Mouse (Mus musculus): ENCODE measurements around the gene Pknox2. TPM values are rescaled to one million over a fixed set of nuclear protein-coding genes. Genes with fewer than 3 reads are reported as not detected.
A peak's percentile ranks its signal among the peaks of the same experiment; 100 is the strongest.

The Pknox2 gene
- total RNA-seq, 2 experiments from 2014 or later = 27.9 TPM

DNA sequence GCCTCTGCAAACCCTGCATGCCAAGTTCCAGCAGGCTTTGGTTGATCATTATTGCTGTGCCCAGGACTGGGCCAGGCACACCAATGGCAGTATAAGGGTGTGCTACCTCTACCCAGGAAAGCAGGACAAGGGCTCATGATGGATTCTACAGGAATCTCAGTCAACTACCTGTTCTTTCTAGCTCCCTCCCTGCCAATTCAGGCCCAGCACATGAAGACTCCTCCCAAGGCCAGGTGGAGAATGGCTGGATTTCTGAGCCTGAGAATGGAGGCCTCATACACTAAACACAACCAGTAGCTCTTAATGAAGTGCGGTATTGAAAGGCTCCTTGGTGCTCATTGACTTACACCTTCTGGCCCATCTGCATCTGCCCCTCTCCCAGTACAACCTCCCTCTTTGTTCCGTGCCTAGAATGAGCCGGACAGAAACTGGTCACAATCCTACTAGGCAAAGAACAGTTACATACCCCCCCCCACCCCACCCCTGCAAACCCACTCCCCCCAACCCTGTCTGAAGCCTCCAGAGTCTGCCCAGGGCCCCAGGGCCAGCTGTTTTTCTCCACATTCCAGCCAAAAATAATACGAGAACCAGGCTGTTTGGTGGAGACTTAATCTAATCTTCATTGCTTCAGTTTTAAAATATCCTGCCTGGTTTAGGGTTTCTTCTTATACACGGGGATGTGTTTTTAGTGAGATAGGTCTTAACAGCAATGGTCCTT lies 6.6 kb downstream of the Pknox2 start:
- no peak for DNase-seq

DNA sequence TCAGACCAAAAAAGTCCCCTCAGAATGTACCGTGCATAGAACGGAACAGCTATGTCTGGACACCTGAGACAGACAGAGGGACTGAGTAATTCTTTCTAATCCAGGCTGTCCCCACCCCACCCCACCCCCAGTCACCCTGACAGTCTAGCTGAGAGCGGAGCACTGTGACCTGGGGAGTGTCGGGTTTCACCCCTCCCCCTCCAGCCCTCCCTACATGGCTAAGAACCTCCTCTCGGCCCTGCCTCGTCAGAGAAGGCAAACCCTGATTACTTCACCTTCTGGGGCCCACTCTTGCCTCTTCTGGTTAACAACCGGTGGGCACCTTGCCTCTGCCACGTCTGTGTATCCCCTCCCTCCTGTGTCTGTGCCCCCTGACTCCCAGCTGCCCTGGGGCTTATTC lies 7.7 kb downstream of the Pknox2 start:
- DNase-seq = peak; percentile 53

DNA sequence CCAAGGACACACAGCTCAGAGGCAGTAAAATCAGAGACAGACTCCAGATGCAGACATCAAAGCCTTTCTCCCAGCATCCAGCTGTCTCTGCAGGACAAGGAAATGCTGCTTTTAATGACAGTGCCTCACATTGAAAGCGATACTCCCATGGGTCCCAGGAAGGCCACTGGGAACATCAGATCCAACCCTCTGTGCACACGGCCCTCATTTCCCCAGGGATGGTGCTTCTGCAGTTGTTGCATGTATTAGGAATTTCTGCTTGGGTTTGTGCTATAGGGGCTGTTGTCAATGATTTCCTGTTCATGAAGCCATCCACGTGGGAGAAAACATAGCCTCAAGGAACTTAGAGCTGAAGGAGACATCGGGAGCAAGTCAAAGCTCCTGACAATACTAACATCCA lies 8.3 kb downstream of the Pknox2 start:
- DNase-seq = no peak

DNA sequence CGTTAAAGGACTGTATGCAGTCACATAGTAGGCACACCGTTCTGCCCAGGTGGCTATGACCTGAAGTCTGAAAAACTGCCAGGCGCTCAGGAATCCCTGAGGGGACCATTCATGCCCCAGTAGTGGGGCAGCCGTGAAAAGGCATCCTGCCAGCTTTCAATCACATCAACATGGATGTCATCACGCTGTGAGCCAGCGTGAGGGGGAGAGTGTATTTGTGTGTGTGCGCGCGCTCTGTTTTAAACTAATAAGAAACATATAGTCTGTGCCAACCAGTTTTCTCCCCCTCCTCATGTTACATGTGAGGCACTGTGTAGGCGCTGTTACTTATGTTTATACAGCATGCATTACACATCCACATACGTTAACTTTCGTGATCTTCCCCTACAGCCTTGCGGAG lies 10.9 kb downstream of the Pknox2 start:
- no peak for DNase-seq

DNA sequence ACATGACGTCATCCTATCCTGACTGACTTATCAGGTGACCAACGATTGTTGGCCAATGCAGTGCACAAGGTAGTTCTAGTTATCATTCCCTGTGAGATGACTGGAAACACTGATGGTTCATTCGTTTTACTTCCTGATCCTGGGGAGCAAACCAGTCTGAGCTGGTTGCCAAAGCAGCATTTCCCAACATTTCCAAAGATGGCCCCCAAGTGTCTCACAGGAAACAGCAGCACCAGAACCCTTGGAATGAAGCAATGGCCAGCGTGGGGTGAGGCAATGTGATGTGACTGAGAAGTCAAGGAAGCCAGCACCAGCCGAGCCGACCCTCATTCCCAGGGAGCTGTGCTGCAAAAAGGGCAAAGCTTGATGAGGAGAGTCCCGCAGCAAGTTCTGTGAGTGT lies 13.7 kb downstream of the Pknox2 start:
- no peak for DNase-seq

DNA sequence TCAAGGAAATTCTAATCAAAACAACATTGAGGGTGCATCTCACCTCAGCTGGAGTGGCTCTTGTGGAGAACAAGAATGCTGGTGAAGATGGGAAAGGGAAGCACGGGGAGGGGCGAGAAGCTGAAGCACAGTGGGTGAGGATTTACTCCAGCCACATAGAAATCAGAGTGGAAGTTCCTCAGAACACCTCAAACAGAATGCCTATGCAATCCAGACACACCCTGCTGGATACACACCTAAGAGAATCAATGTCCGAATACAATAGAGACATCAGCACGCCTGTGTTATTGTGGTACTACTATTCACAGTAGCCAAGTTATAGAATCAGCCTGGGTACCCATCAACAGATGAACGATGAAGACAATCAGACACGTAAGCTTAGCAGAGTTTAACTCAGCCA lies 18.2 kb downstream of the Pknox2 start:
- DNase-seq = no peak

DNA sequence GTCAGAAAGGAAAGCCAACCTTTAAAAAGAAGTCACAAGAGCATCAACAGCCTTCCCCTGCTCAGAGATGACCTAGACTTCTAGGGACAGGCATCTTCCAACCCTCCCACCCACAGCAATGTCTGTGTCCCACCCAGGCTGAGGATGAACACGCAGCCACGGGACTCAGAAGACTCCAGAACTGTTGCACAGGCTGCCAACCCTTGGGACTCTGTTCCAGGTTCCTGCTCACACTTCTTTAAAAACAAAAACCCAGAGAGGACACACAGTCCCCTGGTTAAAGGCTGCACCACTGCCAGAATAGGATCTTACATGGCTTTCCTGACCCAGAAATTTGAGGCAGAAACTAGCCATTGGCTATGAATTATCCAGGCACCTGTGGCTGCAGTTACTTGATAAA lies 21.0 kb downstream of the Pknox2 start:
- no peak for DNase-seq

DNA sequence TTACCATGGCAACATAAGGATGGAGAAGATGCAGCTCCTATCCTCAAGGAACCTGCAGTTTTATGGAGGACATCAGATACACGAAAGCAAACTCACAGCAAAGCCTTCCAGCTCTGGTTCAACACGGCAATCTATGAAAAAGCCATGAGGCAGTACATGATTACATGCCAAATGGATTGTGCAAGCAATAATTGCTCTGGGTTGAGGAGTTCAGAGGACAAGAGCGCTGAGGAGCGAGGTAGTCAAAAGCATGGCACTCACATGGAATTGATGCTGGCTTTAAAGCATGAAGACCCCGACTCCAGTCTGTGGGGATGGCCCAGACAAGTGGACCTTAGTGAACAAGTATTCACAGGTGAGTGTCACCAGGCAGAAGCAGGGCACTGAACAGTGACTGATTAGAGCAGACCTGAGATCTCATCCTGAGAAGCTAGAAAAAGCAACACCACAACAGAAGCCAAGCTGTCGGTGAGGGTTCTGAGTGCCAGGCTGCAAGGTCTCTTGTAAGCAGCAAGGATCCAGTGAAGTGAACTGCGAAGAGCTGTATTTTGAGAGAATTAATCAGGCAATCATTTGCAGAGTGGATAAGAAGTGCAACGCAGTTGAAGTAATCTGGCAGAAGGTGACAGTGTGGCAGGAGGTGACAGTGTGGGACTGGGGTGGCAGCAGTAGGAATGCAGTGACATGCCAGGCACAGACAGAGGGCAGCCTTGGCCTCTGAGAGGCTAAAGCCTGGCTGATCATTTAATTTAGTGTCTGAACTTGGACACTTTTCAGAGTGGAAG lies 22.3 kb downstream of the Pknox2 start:
- no peak for DNase-seq

DNA sequence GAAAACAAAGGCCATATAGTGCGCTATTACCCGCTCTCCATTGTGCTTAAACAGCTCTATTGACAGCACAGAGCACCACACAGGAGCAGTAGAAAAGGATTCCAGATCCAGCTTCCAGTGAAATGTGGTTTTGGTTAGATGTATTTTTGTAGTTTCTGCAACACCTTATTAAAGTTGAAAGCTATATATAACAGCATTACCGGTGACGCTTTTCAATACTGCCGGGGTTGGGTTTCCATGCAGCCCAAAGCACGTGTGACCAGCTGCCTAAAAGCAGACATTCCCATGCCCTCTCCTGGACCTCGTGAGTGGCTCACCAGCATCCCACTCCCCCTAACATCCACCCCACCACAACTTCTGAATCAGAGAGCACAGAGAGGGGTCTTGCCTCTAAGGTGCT lies 23.8 kb downstream of the Pknox2 start:
- no peak for DNase-seq

DNA sequence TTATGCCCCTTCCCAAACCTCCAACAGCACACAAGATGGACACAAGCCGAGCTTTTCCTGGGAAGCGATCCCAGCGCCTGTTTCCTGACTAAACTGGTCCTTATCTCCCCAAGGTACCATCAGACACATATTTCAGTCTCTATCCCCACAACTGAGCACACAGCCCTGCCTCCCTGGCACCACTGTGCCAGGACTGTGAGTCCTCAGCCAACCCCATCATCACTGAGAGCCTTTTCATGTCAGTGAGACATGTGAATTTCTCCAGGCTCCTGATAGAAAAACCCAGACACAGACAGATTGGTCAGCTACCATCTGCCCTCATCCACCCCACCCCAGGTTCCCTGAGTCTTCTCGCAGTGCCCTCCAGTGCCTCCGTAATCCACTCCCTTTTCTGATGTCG lies 24.2 kb downstream of the Pknox2 start:
- DNase-seq = no peak

DNA sequence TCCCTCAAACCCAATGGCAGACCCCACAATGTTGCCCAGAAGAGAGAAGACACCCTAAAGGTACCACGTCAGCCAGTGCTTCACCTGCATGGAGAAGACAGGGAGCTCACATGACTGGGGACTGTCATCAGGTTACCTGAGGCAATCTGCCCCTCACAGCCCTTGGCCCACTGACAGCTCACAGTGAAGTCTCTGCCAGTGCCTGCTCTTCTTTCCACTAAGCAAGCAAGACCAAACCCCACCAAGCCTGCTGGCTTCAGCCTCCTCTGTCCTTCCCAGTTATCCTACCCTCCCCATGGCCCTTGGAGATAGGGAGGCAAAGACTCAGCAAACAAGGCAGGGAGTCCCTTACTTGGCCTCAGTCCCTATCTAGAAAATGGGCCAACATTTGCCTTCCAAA lies 24.8 kb downstream of the Pknox2 start:
- peak; percentile 52 for DNase-seq

DNA sequence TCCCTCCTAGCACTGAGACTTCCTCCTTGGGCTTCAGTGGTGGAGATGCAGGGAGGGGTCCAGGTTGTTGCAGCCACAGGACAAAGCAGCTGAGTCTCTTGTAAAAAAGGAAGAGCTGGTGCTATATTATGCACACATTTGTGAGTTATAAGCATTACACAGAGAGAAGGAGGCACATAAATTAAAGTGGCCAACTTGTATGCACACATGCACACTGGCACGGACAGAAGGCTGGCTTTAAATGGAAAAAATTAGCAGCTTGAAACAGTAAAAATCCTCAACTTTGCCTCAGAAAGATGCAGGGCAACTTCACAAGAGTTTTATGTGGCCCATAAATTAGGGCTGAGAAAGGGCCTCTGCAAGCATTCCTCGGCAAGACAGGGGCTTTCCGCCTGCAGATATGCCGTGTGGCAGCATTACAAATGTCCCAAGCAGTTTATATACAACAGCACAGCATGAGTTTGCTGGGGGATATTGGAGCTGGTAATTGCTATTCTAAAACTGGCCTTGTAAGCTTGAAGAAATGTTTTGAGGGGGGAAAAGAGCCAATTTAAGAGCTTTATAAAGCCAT lies 25.4 kb downstream of the Pknox2 start:
- DNase-seq = no peak

DNA sequence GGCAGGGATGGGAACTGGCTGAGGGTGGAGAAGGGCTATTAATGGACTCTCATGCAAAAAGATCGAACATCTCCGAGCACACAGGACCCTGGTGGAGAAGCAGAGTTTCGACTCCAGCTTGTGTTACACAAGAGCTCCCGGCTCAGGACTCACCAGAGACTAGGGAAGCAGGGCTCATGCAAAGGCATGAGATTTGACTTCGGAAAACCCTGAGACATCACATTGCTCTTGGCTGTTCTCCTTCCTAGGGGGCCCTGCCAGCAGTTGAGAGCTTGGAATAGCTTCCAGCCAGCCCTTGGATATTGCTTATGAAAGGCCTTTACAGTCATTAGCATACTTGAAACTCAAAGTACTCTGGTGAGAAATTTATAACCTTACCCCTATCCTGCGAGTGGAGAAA lies 26.4 kb downstream of the Pknox2 start:
- peak; percentile 70 for DNase-seq

DNA sequence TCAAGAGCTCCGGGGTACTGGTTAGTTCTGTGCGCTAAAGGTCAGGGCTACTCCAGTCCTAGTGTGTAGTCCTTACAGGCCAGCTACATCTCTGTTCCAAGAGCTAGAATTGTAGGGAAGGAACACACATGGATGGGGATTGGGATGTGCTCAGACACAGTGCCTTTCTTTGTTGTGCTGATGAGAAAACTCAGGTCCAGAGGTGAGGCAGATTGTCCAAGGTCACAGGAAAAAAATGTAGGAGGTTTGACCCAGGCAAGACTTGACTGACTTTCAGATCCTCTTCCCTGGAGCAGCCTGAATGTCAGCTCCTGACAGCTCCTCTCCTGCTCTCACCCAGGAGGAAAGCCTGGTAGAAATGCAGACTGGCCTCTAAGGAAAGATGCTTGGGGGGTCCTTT lies 29.7 kb downstream of the Pknox2 start:
- DNase-seq = no peak

DNA sequence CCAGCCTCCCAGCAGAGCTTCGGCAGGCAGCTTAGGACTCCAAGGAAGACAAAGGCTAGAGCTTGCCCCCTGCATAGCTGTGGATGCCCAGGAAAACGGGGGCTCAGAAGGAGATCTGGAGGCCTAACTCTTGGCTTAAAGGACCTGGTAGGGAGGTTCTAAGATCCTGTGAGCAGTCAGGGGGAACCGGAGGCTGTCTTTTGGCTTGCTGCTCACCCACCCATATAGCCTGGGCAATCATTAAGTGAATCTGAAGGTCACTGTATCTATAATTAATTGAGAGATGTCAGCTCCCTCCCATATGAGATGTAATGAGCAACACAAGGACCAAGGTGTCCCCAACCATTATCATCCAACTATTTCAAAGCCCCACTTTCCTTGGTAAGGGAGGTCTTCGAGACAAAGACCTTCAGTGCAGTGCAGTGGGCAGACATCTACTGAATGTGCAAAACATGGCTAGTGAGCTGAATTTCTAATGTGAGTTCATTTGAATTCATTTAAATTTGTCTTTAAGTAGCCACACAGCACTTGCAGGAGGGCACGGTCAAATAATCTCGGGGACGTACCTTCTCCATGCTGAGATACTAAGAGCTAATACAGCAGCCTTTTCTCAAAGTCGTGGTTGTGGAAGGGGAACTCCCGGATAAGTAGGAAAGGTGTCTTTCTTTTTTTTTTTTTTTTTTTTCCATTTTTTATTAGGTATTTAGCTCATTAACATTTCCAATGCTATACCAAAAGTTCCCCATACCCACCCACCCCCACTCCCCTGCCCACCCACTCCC lies 30.4 kb downstream of the Pknox2 start:
- no peak for DNase-seq

DNA sequence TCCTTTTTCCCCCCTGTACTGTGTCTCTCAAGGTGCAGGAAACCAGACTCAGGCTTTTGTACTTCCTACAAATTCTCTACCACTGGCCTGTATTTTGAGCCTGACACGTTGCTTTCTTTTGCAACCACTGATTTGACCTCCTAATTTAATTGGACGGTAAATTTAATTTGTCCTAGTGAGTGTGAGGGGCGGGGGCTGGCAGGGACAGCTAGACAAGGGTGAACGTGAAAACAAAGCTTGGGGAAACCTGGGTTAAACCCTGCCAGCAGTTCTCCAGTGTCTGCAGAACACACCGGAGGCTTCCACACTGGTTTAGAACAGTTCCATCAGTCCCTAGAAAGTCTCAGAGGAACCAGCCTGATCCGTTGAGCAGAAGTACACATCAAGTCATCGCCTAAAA lies 31.4 kb downstream of the Pknox2 start:
- no peak for DNase-seq

DNA sequence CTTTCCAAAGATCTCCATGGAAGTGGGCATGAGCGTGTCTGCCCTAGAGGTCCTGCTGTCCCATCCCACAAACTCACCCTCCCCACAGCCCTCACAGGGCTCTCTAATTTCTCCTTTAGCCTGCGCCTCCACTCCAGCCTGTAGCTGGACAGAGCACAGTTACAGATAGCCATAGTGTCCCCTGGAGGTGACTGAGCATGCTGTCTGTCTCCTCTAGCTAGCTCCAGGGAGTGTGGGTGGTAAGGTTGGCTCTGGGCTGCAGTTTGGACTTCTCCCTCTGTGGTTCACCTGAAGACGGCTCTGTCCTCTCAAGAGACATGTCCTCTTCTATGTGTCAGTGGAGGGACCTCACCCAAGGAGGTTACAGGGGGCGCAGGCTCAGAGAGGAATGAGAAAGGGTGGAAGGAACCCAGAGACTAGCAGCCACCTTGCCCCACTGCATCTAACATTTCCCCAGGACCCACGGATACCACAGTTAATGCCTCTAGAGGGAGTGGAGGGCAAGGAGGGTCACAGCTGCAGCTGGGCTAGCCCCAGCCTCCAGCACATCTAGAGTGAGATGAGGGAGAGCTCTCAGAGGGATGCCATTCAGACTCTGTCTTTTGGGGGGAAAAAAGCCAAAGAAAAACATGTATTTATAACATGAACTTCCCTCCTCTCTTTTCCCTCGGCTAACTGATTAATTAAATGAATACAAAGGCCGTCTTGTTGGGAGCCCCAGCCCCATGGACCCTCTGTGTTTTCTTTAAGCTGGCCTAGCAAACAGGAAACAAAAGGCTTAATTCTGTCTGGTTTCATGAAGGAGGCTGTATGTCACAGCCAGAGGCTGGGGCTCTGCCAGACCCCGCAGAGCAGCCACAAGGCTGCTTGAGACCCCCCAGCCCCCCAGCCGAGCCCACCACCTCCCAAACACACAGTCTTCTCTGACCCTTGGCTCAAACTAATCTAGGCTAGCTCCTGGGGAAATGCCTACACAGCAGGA lies 32.6 kb downstream of the Pknox2 start:
- DNase-seq = no peak

DNA sequence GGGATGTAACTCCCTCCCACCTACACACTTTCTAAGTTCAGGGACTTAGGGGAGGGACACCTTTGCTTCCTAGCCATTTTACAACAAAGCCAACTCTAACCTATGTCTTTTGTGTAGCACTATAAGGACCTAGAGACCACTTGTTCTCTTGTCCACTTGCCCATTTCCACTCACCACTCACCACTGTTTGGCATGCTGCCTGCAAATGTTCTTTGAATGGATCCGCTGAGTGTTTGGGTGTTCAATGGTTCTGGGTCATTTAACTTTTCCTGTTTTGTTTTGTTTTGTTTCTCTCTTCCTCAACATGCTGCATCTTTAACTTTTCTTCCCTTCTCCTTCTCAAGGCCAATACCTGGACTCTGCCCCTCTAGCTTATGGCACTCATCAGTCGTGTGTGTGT lies 39.7 kb downstream of the Pknox2 start:
- DNase-seq = no peak

DNA sequence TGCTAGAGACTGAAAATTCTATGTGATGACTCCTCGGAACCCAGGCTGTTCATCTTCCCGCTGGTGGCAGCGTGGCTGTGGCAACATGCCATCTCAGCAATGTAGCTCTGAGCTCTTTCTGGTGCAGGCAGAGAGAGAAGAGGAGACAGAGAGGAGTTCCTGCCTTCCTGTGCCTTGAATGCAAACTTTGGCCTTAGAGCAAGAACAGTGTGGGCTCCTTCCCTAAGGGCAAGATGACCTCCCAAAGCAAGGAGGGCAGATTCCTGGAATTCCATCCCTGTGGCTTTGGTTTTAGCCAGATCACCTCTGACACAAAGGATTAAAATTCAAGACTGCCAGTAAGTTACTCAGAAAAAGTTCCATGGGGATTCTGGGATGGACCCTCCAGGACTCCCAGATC lies 40.4 kb downstream of the Pknox2 start:
- DNase-seq = no peak

DNA sequence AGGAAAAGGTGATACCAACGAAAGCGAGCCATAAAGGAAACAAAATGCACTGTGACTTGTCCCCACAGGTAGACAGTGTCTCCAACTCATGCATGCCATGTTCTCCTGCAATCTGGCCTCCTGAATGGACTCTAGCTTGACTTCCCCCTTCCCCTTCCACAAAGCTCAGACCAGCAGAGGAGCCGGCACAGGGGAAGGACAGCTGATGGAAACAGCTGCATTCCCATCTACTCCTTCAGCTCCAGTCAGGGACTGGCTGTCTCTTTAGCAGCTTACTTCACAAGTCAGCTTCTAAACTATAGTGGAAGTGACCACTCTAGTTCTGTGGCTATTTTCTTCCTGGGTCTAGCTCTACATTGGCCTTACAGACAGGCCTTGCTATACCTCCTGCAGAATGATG lies 43.0 kb downstream of the Pknox2 start:
- no peak for DNase-seq

DNA sequence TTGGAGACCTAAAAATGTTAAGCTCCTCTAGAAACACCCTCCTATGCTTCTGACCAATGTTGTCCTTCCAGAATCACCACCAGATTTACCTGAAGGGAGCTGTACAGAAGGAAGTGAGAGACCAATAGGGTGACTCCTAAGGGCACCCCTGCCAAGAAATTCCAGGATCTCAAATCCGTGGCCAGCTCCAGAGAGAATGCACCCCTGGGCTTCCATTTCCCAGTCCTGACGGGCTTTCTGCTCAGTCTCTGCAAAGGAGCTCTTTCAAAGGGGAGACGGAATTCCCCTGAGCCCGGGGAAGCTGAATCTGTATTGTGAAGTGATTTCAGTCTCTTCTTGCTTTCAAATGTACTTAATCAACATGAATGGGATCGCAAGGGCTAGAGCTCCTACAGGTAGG lies 43.4 kb downstream of the Pknox2 start:
- no peak for DNase-seq

Measured in gastrocnemius, postnatal 10 days (tissue).